Comparison of ENCODE assay signal across 19 mouse cellular contexts in the genomic region with DNA sequence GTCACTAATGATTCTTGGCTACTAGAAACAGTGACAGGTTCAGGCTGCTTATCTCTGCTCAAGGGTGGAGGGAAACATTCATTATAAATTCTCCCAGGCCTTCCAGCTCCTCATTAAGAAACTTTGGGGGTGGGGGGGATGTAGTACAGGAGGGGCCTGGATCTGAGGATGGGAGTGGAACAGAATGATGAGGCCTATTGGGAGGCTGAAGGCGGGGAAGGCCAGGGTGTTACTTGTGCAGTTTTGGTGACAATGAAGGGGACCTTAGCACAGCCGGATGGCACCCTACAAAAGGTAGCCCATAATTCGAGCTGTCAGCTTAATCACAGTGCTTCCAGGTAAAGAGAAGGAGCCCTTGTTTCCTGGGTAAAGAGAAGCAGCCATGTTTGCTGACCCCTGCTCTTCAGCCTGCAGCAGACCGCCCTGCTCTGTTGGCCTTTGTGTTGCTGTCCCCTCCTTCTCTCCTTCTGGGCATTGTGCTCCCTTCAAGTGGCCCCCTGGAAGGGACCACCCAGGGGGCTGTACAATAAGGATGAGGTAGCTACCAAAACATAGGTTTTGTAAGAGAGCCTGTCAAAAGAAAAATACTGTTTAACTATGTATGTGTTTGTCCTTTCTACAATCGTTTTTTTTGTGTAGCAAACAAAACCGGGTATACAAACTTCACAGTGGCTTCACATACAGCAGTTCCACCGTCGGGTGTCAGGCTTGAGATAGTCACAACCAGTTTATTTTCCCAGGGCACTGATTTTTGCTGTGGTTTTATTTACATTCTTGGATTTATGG.
DNase-seq lines count a peak whose midpoint lies in the region; ATAC-seq lines count a peak whose summit lies in the region.
"Had no signal": no experiment of that assay in that cellular context is flagged by ENCODE, and none has a peak within 500 bp of the region (broad histone marks: within the 10 kb centered on the region; RNA-seq: fewer than 3 reads in every experiment).

No protein-coding gene starts in this region.

- no peaks in the 10 kb centered on the region for H3K9me3 ChIP-seq in forebrain, embryonic 10.5 days
- H3K9me3 ChIP-seq in forebrain, embryonic 13.5 days (replicated peaks), result no peaks in the 10 kb centered on the region
- H3K9me3 ChIP-seq in neural tube, embryonic 15.5 days (replicated peaks), result no peaks in the 10 kb centered on the region
- no peaks in the 10 kb centered on the region for H3K9me3 ChIP-seq in hindbrain, embryonic 14.5 days (ENCODE audit: control insufficient read depth, low read length)
- H3K9me3 ChIP-seq: heart, embryonic 12.5 days had no signal

- H3K9ac ChIP-seq in forebrain, embryonic 13.5 days, result no peak overlapping the region
- no peak overlapping the region for H3K9ac ChIP-seq in neural tube, embryonic 15.5 days (replicated peaks)
- no peak overlapping the region for H3K9ac ChIP-seq in hindbrain, embryonic 14.5 days
- H3K9ac ChIP-seq: heart, embryonic 12.5 days had no signal

- no peaks in the 10 kb centered on the region for H3K36me3 ChIP-seq in forebrain, embryonic 10.5 days (replicated peaks)
- H3K36me3 ChIP-seq in forebrain, embryonic 13.5 days (ENCODE audit: poor library complexity, severe bottlenecking), result no peaks in the 10 kb centered on the region
- no peaks in the 10 kb centered on the region for H3K36me3 ChIP-seq in neural tube, embryonic 15.5 days
- no peaks in the 10 kb centered on the region for H3K36me3 ChIP-seq in hindbrain, embryonic 14.5 days (replicated peaks; ENCODE audit: control insufficient read depth, insufficient read depth)
- H3K36me3 ChIP-seq: heart, embryonic 12.5 days had no signal

- 7% methylated on average over 8 of the region's 8 CpGs for WGBS in forebrain, embryonic 10.5 days
- WGBS in forebrain, embryonic 13.5 days, result 5% methylated on average over 8 of the region's 8 CpGs
- WGBS in neural tube, embryonic 15.5 days, result 14% methylated on average over 8 of the region's 8 CpGs
- WGBS in hindbrain, embryonic 14.5 days, result 9% methylated on average over 8 of the region's 8 CpGs

- no peak; the same call in 1 of the 2 replicates for ATAC-seq in forebrain, embryonic 13.5 days
- ATAC-seq in neural tube, embryonic 15.5 days (ENCODE audit: low FRiP score), result no peak
- ATAC-seq in hindbrain, embryonic 14.5 days (ENCODE audit: low FRiP score), result peak; percentile 31; the same call in 1 of the 2 replicates
- ATAC-seq in megakaryocyte progenitor cell, adult 5-6 weeks (replicated peaks; ENCODE audit: poor library complexity), result no peak
- ATAC-seq: activated CD4-positive, CD25-positive, alpha-beta regulatory T cell, adult 4 months had no signal

- H3K4me2 ChIP-seq in forebrain, embryonic 13.5 days, result no peak overlapping the region
- H3K4me2 ChIP-seq in neural tube, embryonic 15.5 days, result no peak overlapping the region
- H3K4me2 ChIP-seq in hindbrain, embryonic 14.5 days (replicated peaks), result no peak overlapping the region
- H3K4me2 ChIP-seq: heart, embryonic 12.5 days had no signal

- H3K4me3 ChIP-seq in forebrain, embryonic 10.5 days, result no peak overlapping the region
- no peak overlapping the region for H3K4me3 ChIP-seq in forebrain, embryonic 13.5 days
- H3K4me3 ChIP-seq in neural tube, embryonic 15.5 days (replicated peaks), result no peak overlapping the region
- H3K4me3 ChIP-seq in hindbrain, embryonic 14.5 days (replicated peaks; ENCODE audit: low read length), result no peak overlapping the region
- H3K4me3 ChIP-seq: heart, embryonic 12.5 days; layer of hippocampus, adult 2 months had no signal

- H3K27ac ChIP-seq in forebrain, embryonic 10.5 days, result 0 out of 2 replicates have a peak overlapping the region, but pooled peaks have one; percentile 40
- no peak overlapping the region for H3K27ac ChIP-seq in forebrain, embryonic 13.5 days
- H3K27ac ChIP-seq in neural tube, embryonic 15.5 days (replicated peaks), result no peak overlapping the region
- H3K27ac ChIP-seq in hindbrain, embryonic 14.5 days, result no peak overlapping the region
- H3K27ac ChIP-seq: layer of hippocampus, adult 2 months had no signal

- DNase-seq in forebrain, embryonic 10.5 days (ENCODE audit: extremely low spot score, low spot score), result peak; percentile 35
- peak; percentile 27 for DNase-seq in neural tube, embryonic 10.5 days (ENCODE audit: extremely low spot score, low spot score)
- DNase-seq in hindbrain, embryonic 14.5 days (ENCODE audit: low spot score), result no peak
- peak; percentile 90 for DNase-seq in retina, postnatal 1 day
- no peak for DNase-seq in heart, adult 11 months
- DNase-seq: adrenal gland, postnatal 36 days; cerebellum, postnatal 25 days; gastrocnemius, postnatal 36 days; heart, postnatal 4 days; lung, postnatal 4 days; right cerebral cortex, postnatal 14 days; thymus, postnatal 36 days had no signal

- H3K4me1 ChIP-seq in forebrain, embryonic 10.5 days, result peaks cover 23% of the 10 kb centered on the region
- H3K4me1 ChIP-seq in forebrain, embryonic 13.5 days, result peaks cover 13% of the 10 kb centered on the region
- H3K4me1 ChIP-seq in neural tube, embryonic 15.5 days, result no peaks in the 10 kb centered on the region
- 0 out of 2 replicates have a peak, but pooled peaks cover 3% of the 10 kb centered on the region for H3K4me1 ChIP-seq in hindbrain, embryonic 14.5 days (replicated peaks; ENCODE audit: control insufficient read depth, insufficient read depth, low read length)

- peaks cover 67% of the 10 kb centered on the region for H3K27me3 ChIP-seq in forebrain, embryonic 10.5 days (ENCODE audit: poor library complexity, severe bottlenecking)
- H3K27me3 ChIP-seq in forebrain, embryonic 13.5 days, result peaks cover 10% of the 10 kb centered on the region
- H3K27me3 ChIP-seq in neural tube, embryonic 15.5 days (replicated peaks), result no peaks in the 10 kb centered on the region
- H3K27me3 ChIP-seq in hindbrain, embryonic 14.5 days (ENCODE audit: control insufficient read depth, insufficient read depth, low read length), result no peaks in the 10 kb centered on the region
- H3K27me3 ChIP-seq: CH12.LX; heart, embryonic 12.5 days had no signal

Comparison
In these comparisons a context has a peak if more than half of its experiments do, and no peak if none do; other contexts are left out.
1. DNase-seq: peak in forebrain, embryonic 10.5 days (single experiment), neural tube, embryonic 10.5 days (single experiment) and retina, postnatal 1 day (single experiment); none in hindbrain, embryonic 14.5 days (single experiment) and heart, adult 11 months (single experiment).